Mouse (Mus musculus) megakaryocyte, embryonic 14.5 days (primary cell): Measurements from ENCODE around the gene Topaz1.

Experiments
- FLI1 ChIP-seq: IDR thresholded peaks from 2 replicates; pipeline ENCODE4 v1.6.1; 2012; ENCODE audit warnings: low read length, inconsistent platforms, mixed read lengths
- GATA1 ChIP-seq: IDR thresholded peaks from 3 replicates; pipeline ENCODE4 v1.6.1; 2012; ENCODE audit warnings: mixed read lengths, low read length, inconsistent platforms, borderline replicate concordance

GRCm38 (mm10) chr9:122786534-122786933 is 39.4 kb downstream of the Topaz1 start:
- TF ChIP-seq GATA1 (no peak), FLI1 (no peak)
